Mouse (Mus musculus) embryonic fibroblast, embryonic 13.5 days (primary cell): ENCODE measurements at regions not wholly inside any gene's neighbourhood (a gene's known extent, or its start where the extent isn't known, plus 50 kb on each side); places are given as distances from the start of the nearest gene placed in this dataset.

Experiments used
- H3K27ac ChIP-seq: 2 replicates; pipeline ENCODE4 v1.5.1; 2012; ENCODE audit warnings: low read length, control low read depth, inconsistent platforms; ENCODE audit not compliant: insufficient read depth
- H3K4me1 ChIP-seq: 2 replicates; pipeline ENCODE4 v1.6.1; 2011; ENCODE audit warnings: low read length; ENCODE audit not compliant: control insufficient read depth, insufficient read depth
- H3K4me3 ChIP-seq: 2 replicates; pipeline ENCODE4 v1.5.1; 2011; ENCODE audit warnings: mild to moderate bottlenecking, control low read depth, low read length; ENCODE audit not compliant: insufficient read depth
- CTCF ChIP-seq: IDR thresholded peaks from 2 replicates; pipeline ENCODE4 v1.5.1; 2011; ENCODE audit warnings: mild to moderate bottlenecking, control low read depth, low read length, moderate library complexity, borderline replicate concordance; ENCODE audit not compliant: insufficient read depth
- POLR2A ChIP-seq: IDR thresholded peaks from 2 replicates; pipeline ENCODE4 v1.6.1; 2011; ENCODE audit warnings: low read depth, mild to moderate bottlenecking, control low read depth, low read length, moderate library complexity

GRCm38 (mm10) chr1:169833385-169833784 lies 85.9 kb upstream of the Rgs4 start:
- TF ChIP-seq CTCF = no peak
- no peak for TF ChIP-seq POLR2A
- H3K4me3 ChIP-seq = no peak overlapping the region
- H3K27ac ChIP-seq = no peak overlapping the region
- no peaks in the 10 kb centered on the region for H3K4me1 ChIP-seq

GRCm38 (mm10) chr1:169831326-169832066 lies 84.1 kb upstream of the Rgs4 start:
- TF ChIP-seq CTCF = no peak
- no peak for TF ChIP-seq POLR2A
- H3K27ac ChIP-seq = no peak overlapping the region

GRCm38 (mm10) chr1:169830596-169830995 lies 83.2 kb upstream of the Rgs4 start:
- TF ChIP-seq CTCF (no peak), POLR2A (no peak)

More at GRCm38 (mm10) chr1:169831326-169832066, 84.1 kb upstream of the Rgs4 start:
- Histone ChIP-seq H3K4me3 (no peak overlapping the region), H3K4me1 (no peaks in the 10 kb centered on the region)

GRCm38 (mm10) chr1:169822034-169822433 lies 74.6 kb upstream of the Rgs4 start:
- Histone ChIP-seq H3K4me3 (no peak overlapping the region), H3K27ac (no peak overlapping the region), H3K4me1 (no peaks in the 10 kb centered on the region)
- no peak for TF ChIP-seq POLR2A

More at GRCm38 (mm10) chr1:169830596-169830995, 83.2 kb upstream of the Rgs4 start:
- H3K4me1 ChIP-seq = no peaks in the 10 kb centered on the region
- no peak overlapping the region for H3K27ac ChIP-seq
- no peak overlapping the region for H3K4me3 ChIP-seq

- no peak for TF ChIP-seq POLR2A
- no peak for TF ChIP-seq CTCF
- H3K4me3 ChIP-seq = no peak overlapping the region
- H3K4me1 ChIP-seq = no peaks in the 10 kb centered on the region
- H3K27ac ChIP-seq = no peak overlapping the region
These were observed 72.0 kb upstream of the Rgs4 start for GRCm38 (mm10) chr1:169819404-169819949.

GRCm38 (mm10) chr1:169816939-169817338 lies 69.5 kb upstream of the Rgs4 start:
- TF ChIP-seq CTCF (no peak), POLR2A (no peak)
- Histone ChIP-seq H3K4me3 (no peak overlapping the region), H3K4me1 (no peaks in the 10 kb centered on the region), H3K27ac (no peak overlapping the region)

GRCm38 (mm10) chr1:169812512-169813101 lies 65.2 kb upstream of the Rgs4 start:
- Histone ChIP-seq H3K4me1 (no peaks in the 10 kb centered on the region), H3K27ac (no peak overlapping the region), H3K4me3 (no peak overlapping the region)
- no peak for TF ChIP-seq CTCF
- no peak for TF ChIP-seq POLR2A

- Histone ChIP-seq H3K27ac (no peak overlapping the region), H3K4me1 (no peaks in the 10 kb centered on the region), H3K4me3 (no peak overlapping the region)
- TF ChIP-seq CTCF (no peak), POLR2A (no peak)
These were observed 56.1 kb upstream of the Rgs4 start for GRCm38 (mm10) chr1:169803428-169804138.

- Histone ChIP-seq H3K4me1 (no peaks in the 10 kb centered on the region), H3K27ac (no peak overlapping the region), H3K4me3 (no peak overlapping the region)
- TF ChIP-seq CTCF (no peak), POLR2A (no peak)
These were observed 55.4 kb upstream of the Rgs4 start for GRCm38 (mm10) chr1:169802868-169803267.
